Mouse (Mus musculus) T-helper 2 cell (primary cell): ENCODE results near the gene Zfp382.
"Not testable (repeated sequence)": the region's sequence is repeated elsewhere in the genome, so short reads cannot be mapped to it uniquely, and the experiment has no call there.

ENCODE experiments used
- in situ Hi-C: fragments of 300-600 bp; cut with MboI, MseI; formaldehyde crosslinking; loops from one replicate; pipeline ENCODE4 v1.15.1; 2025; ENCODE audit warnings: high pct_unique_total_duplicates

Zfp382 gene

GRCm38 (mm10) chr7:30121308-30122187 is at the start of gene Zfp382:
Zfp382 (plus strand) TSS chr7:30121942.
- in situ Hi-C loops, result no loop called here

DNA sequence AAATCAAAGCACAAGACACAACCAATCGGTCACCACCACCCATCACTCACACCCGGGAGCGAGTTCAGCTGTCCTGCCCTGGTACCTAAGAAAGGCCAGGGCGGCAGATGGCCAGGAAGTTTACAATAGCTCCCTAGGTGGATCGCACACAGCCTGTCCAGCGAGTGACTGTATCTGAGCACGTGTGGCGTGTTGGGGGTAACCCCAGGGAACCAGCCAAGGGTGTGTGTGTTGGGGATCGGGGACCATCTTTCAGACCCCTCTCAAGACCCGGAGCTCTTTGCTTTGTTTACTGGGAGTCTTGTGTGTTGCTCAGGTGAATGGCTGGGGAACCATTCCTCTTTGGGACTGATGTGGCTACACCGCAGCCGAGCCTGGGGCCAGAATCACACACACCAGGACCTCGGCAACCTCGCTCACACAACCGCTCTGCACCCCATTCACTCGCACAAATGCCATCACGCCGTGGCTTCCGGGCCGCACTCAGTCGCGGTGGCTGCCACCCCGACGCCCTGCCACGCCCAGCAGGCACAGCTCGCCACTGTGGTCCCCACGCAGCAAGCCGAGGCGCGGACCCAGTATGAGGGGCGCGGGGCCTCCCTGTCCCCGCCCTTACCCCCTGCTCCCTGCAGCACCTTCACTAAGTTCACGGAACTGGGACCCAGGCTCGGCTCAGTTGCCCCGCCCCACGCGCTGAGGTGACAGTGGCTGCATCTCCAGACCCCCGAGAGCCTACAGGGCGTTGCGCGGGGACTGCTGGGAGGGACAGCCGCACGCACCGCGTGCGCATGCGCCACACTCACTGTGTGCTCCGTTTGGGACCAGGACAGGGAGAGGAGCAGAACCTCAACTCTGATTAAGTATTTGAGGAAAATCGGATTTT is 49.4 kb upstream of the Zfp382 start, which contains the start of gene Zfp82:
Gene Zfp82 (minus strand): TSS at position 755 of the 883 bp plus-strand sequence.
- in situ Hi-C loops, result no loop called here

DNA sequence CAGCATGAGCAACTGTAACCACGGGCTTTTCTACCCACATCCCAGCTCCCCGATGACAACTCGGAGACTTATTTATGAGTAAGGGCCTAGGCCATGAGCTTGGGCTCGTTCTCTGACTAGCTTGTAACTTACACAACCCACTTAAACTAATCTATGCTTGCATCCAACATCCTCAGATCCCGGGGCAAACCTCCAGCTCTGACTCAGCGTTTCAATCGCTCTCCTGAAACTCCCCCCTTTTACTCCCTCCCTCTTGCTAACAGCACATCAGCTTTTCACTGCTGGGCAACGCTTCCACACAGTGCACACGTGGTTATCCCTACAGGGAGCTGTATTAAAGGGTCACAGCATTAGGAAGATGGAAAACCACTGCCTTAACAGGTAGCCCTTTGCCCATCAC is 35.2 kb upstream of the Zfp382 start:
- in situ Hi-C loops, result no loop called here

- in situ Hi-C loops, result no loop called here
Observed at GRCm38 (mm10) chr7:30089405-30089804, 32.3 kb upstream of the Zfp382 start.

DNA sequence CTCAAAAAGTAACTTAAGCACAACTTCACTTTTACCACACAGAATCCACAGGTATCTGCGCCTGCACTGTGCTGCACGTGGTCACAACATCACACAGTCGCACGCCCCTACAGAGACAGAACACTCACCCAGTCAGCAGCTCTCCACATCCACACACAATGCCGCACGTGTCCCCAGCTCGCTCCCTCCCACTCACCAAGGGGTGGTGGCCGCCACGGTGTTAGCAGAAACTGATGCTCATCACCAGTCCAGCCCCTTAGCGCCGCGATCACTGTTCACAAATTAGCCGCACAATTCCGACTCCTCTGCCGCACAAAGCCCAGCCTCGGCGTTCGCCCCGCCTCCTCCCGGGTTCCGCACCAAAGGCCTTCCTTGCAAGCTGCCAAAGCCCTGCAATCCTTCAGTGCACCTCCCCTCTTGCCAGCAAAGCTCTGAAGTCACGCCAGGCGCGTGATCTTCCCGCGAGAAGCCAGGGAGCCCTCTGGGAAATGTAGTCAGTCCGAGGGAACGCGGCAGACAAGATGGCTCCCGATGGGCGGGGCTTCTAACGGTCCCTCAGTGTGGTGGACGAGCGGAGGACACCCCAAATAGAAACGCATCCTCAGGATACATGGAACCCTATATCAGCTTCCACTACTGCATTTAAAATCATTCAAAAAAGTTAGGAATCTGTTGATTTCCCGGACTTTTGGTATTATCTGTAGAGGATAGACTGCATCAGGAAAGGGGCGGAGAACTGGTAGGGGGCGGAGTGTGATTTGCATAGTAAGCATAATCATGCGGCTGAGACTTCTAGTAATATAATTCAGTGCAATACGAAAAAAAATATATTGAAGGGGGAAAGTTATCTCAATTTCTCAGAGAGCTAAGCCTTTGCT is 31.4 kb upstream of the Zfp382 start, which contains the start of the genes Gm26920 and Zfp566:
Gene Gm26920 (minus strand): TSS at position 319 of the 878 bp plus-strand sequence.
Gene Zfp566 (minus strand): TSS at position 436 of the 878 bp plus-strand sequence.
- in situ Hi-C loops, result no loop called here

DNA sequence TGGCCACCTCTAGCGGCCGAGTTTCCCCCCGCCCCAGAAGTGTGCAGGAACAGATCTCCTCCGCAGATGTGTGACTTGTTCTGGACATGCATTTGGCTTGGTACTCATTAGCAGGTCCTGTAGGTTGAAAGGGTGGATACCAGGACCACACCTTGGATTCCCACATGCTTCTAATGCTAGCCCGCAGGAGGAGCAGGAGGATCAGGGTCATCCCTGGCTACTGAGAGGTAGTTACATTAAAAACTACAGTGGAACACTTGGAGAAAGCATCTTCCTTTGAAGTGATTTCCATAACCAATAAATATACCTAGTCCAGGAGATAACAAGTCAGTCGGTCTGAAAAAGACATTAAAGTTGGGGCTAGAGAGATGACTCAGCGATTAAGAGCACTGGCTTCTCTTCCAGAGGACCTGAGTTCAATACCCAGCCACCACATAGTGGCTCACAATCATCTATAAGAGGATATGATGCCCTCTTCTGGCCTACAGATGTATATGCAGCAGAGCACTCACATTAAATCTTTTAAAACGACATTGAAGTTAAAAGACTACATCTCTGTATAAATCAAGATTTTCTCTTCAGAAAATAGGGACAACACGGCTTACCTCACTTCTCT is 30.7 kb upstream of the Zfp382 start:
- in situ Hi-C loops, result no loop called here

DNA sequence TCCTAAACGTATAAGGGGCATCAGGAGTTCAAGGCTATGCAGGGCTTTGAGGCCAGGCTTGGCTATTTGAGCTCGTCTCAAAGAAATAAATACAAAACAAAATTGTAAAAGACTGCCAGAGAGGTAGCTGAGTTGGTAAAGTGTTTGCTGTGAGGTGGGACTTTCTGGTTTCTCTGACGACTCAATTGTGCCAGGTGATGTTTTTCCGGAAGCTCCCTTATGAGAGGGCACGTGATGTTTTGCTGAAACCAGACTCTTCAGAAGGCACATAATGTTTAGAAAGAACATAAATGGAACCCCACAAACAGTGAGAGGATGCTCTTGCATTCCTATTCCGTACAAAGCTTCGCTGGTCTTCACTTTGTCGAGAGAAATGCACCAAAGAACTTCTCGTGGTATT is 29.1 kb upstream of the Zfp382 start:
- in situ Hi-C loops, result no loop called here

DNA sequence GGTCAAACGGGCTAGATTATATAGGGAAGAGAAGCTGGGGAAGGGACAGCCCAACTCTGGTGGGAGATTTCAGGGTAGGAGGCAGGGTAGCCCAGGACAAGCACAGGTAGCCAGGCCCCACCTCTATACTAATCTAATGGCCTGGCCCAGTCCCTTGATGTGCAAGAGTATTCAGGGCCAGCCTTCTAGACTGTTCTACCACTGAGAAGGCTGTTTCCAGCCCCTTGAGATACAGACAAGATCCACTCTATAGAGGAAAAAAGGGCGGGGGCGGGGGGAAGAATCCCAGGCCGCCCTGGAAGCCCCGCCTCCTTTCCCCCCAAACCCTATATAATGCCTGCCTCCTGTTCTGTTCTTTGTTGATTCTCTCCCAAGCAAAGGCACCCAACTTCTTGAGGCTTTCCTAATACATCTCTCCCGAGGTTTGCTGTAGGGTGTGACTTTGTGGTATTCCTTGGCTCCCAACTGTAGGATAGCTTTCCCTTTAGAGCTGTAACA is 27.8 kb upstream of the Zfp382 start:
- in situ Hi-C loops, result no loop called here

DNA sequence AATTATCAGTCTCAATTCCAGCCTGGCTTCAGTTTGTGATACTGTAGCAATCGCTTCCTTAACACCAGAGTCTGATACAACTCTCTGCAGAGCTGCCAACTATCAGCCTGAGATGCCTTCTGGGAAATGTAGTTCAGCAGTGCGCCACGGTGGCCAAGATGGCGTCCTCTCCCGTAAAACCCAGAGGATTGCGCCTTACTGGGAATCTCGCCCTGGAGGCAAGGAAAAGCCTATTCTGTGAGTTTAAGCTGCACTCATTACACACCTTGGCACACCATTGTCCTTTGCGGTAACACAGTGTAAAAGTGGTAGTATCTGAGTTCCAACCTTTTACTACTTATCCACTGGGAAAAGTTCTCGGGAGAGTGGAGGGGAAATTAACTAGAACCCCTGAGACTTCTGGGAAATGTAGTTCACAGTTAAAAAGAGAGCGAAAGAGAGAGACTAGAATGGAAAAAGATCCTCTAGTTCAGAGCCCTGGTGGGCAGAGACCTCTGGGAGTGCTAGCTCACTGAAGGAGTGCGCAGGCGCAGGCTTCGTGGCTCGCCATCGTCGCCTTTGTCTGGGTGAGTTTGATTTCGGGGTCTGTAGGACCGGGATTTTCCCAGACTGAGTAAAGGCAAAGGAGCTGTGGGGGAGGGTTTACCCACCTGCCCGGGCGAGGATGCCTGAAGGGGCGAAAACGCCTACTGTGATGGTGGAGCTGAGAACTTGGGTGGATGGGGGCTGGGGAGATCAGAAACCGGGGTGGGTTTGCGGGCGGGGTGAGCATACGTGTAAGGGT is 26.9 kb upstream of the Zfp382 start, which contains the start of gene Zfp260:
Gene Zfp260 (plus strand): TSS at position 132 of the 784 bp plus-strand sequence.
- in situ Hi-C loops, result no loop called here

- in situ Hi-C loops, result no loop called here
Observed at GRCm38 (mm10) chr7:30095551-30096125, 26.1 kb upstream of the Zfp382 start.

DNA sequence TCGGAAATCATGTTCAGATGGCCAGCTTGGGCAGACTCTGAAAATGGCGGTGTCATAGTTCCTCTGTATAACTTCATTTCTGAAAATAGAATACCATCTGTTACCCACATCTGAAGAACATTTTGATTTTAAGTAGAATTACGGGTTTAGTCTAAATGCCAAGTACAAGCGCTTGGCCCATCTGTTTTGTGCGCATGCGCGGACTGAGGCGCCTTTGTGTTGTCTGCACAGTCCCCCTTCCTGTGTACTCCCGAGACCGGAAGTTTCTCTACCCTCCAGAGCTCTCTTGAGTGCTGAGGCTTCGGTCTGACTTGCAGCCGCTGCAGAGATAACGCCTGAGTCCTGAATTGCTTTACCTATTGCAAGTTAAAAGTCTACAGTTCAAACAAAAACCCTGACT is 22.4 kb upstream of the Zfp382 start:
- in situ Hi-C loops, result no loop called here

DNA sequence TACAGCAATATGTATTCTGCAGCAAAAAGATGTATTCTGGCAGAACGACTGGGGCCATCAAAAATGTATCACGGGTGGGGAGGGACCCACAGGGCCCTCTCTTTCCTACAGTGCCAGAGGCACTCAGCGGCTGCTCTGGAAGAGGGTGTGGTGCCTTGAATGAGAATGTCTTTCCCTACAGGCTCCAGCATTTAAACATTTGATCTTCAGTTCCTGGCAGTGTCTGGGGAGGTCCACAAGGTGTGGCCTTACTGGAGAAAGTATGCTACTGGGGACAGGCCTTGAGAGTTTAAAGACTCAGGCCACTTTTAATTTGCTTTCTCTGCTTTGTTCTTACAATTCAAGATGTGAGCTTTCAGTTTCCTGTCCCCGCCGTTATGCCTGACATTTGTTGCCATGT is 5.7 kb upstream of the Zfp382 start:
- in situ Hi-C loops, result no loop called here

DNA sequence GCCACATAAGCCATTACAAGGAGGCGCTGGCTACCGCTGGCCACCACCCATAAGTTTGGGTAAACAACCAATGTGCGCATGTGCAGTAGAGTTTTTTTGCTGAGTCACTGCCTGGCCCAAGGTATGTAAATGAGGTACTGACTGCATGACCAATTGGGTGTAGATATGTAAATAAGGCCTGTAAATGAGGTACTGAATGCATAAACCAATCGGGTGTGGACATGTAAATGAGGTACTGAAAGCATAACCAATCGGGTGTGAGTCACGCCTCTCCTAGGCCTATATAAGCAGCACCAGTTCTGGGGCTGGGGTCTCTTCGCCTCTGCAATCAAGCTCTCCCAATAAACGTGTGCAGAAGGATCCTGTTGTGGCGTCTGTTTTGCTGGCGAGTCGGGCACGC is 3.8 kb upstream of the Zfp382 start:
- in situ Hi-C loops, result not testable (repeated sequence)

GRCm38 (mm10) chr7:30122188-30122530 is 417 bp downstream of the Zfp382 start:
- in situ Hi-C loops, result no loop called here

- in situ Hi-C loops, result no loop called here
Observed at GRCm38 (mm10) chr7:30129900-30130299, 8.2 kb downstream of the Zfp382 start.

DNA sequence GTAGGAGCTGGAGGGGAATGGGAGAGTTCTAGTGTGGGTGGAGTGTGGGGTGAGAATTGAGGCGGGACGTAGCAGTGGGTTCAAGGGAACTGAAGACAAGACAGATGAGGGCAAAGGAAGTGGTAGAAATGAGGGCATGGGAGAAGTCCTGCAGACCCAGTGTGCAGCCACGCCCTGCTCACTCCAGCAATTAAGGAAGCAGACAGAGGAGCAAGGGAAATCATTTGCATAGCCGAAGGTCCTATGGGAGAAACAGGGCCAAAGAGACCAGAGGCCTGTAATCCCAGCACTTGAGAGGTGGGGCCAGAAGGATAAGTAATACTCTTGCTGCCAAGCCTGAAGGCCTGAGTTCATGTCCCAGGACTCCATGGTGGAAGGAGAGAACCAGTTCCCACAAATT is 10.7 kb downstream of the Zfp382 start:
- in situ Hi-C loops, result no loop called here

- in situ Hi-C loops, result no loop called here
Observed at GRCm38 (mm10) chr7:30136826-30137225, 15.1 kb downstream of the Zfp382 start.

DNA sequence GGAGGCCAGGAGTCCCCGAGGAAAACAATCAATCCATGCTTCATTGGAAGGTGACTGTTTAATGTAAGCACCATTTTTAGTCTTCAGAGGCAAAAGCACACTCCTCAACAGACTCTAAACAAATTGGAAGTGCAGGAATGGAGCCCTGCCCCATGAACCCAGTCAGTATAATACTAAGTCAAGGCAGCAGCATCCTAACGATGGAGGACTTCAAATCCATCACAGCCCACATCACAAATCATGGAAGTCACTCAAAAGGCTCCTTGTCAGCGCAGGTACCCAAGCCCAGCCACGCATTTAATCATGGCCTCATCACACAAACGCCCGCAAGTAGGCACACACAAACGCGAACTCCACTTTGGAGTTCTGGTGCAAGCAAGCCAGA is 21.4 kb downstream of the Zfp382 start:
- in situ Hi-C loops, result no loop called here

DNA sequence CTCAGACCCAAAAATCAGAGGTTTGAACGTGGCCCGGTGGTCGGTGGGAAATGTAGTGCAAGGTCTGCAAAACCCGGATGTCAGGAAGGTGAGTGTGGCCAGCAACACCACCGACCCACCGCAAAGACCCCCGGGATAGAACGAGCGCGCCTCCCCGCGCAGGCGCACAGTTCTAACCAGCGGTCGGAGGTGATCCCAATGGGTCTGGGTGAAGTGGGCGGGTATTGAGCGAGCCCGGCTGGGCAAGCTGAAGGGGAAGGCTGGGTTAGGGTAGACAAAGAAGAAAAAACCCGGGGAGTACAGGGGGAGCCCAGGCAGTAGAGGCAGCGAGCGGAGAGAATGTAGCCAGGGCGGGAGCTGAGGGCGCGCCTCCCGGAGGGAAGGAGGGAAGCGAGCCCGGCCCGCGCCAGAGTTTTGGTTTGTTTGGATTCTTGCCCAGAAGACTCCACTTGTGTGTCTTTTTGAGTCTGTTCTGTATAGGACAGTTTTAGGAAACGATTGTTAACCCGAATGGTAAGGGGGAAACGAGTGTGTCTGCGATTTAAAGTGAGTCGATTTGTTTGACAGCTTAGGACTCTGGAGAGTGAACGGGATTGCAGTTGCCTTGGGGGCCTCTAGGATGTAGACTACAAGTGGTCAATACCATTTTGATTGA is 21.9 kb downstream of the Zfp382 start:
- in situ Hi-C loops, result no loop called here
